In genomic region chr3:12020181-12020580, GRCm38 (mm10) we compare ENCODE assay signal across 27 mouse cellular contexts.
"Had no signal": no experiment of that assay in that cellular context is flagged by ENCODE, and none has a peak within 500 bp of the region (broad histone marks: within the 10 kb centered on the region; RNA-seq: fewer than 3 reads in every experiment).

No protein-coding gene starts in this region.

- H3K9me3 ChIP-seq: heart, embryonic 13.5 days; heart, embryonic 15.5 days; kidney, embryonic 15.5 days; limb, embryonic 13.5 days; limb, embryonic 15.5 days; liver, embryonic 12.5 days had no signal

- H3K4me2 ChIP-seq: heart, embryonic 11.5 days; heart, embryonic 13.5 days; heart, embryonic 15.5 days; hindbrain, embryonic 14.5 days; kidney, embryonic 15.5 days; limb, embryonic 13.5 days; limb, embryonic 15.5 days; liver, embryonic 12.5 days had no signal

- H3K27me3 ChIP-seq: heart, embryonic 13.5 days; heart, embryonic 15.5 days; kidney, embryonic 15.5 days; limb, embryonic 13.5 days; limb, embryonic 15.5 days; liver, embryonic 12.5 days had no signal

- H3K36me3 ChIP-seq: heart, embryonic 13.5 days; heart, embryonic 15.5 days; kidney, embryonic 15.5 days; limb, embryonic 13.5 days; limb, embryonic 15.5 days; liver, embryonic 12.5 days had no signal

- H3K9ac ChIP-seq: heart, embryonic 13.5 days; heart, embryonic 15.5 days; hindbrain, embryonic 14.5 days; kidney, embryonic 15.5 days; limb, embryonic 13.5 days; limb, embryonic 15.5 days; liver, embryonic 12.5 days; liver, embryonic 14.5 days had no signal

- H3K4me3 ChIP-seq: gastrocnemius, adult 2 months; heart, adult 2 months; heart, embryonic 13.5 days; heart, embryonic 15.5 days; kidney, embryonic 15.5 days; left cerebral cortex, adult 2 months; limb, embryonic 13.5 days; limb, embryonic 15.5 days; liver, embryonic 12.5 days had no signal

- ATAC-seq: hindbrain, embryonic 16.5 days; intestine, embryonic 16.5 days; liver, embryonic 12.5 days had no signal

- H3K27ac ChIP-seq: gastrocnemius, adult 2 months; heart, adult 2 months; heart, embryonic 13.5 days; heart, embryonic 15.5 days; hindbrain, embryonic 14.5 days; kidney, embryonic 15.5 days; kidney, postnatal 0 days; left cerebral cortex, adult 2 months; limb, embryonic 13.5 days; limb, embryonic 15.5 days; liver, embryonic 12.5 days; liver, embryonic 14.5 days had no signal

- DNase-seq: gastrocnemius, adult 2 months; gastrocnemius, postnatal 10 days; gastrocnemius, postnatal 25 days; heart, adult 11 months; heart, adult 2 months; heart, postnatal 14 days; heart, postnatal 36 days; kidney, adult 11 months; kidney, adult 2 months; kidney, adult 9 months; kidney, postnatal 14 days; kidney, postnatal 36 days; layer of hippocampus, adult 9-11 months; layer of hippocampus, postnatal 36 days had no signal

- H3K4me1 ChIP-seq: heart, embryonic 13.5 days; heart, embryonic 15.5 days; kidney, embryonic 15.5 days; limb, embryonic 13.5 days; limb, embryonic 15.5 days; liver, embryonic 12.5 days had no signal
